Mouse (Mus musculus): ENCODE data around the gene Nubp2.

GRCm38 (mm10) chr17:24932431-24932830 lies 46.3 kb upstream of the Nubp2 start:
- TF ChIP-seq CTCF (IDR thresholded peaks at IDR 0.05; ENCODE audit: insufficient read depth, low read length) = no peak
- TF ChIP-seq POLR2A (IDR thresholded peaks at IDR 0.05; ENCODE audit: borderline replicate concordance, extremely low read depth, low read depth, low read length) = no peak

Measured in lung, adult 2 months (tissue).